Mouse (Mus musculus): ENCODE measurements around the gene Mapkap1.

DNA sequence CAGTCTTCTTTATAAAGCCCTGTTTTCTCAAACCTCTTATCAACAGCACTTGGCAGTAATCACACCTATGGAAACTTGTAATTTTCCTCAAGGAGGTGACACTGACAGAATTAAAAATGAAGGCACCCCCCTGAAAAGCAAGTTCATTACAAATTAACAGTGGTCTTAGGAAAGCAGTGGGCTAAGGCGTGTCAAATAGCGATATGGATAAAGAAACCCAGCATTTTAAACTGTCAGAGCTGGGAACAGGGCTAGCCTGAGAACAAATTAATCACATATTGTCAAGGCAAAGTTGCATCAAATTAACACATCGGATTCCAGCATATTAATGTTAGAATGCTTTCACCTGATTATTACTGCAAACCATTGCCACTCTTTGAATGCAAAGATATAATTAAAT, 55.9 kb downstream of the Mapkap1 start:
- TF ChIP-seq POLR2A (IDR thresholded peaks at IDR 0.05; ENCODE audit: borderline replicate concordance, insufficient read depth, low read length) (no peak), CTCF (IDR thresholded peaks at IDR 0.05; ENCODE audit: borderline replicate concordance, insufficient read depth, low read depth, low read length) (no peak)

All from cerebellum, adult 2 months (tissue).